Mouse (Mus musculus) bone marrow macrophage, adult 2 months (primary cell): ENCODE results near the gene Syt15. TPM values are rescaled to one million over a fixed set of nuclear protein-coding genes. Genes with fewer than 3 reads are reported as not detected.

Source experiments
- H3K27ac ChIP-seq: 2 replicates; pipeline ENCODE4 v1.5.1; 2012; ENCODE audit warnings: low read depth, low read length; ENCODE audit not compliant: insufficient read depth
- H3K4me1 ChIP-seq: 2 replicates; pipeline ENCODE4 v1.6.1; 2012; ENCODE audit warnings: low read length; ENCODE audit not compliant: control insufficient read depth, insufficient read depth
- H3K4me3 ChIP-seq: 2 replicates; pipeline ENCODE4 v1.5.1; 2012; ENCODE audit warnings: mild to moderate bottlenecking, low read length, moderate library complexity; ENCODE audit not compliant: insufficient read depth
- CTCF ChIP-seq: IDR thresholded peaks from 2 replicates; pipeline ENCODE4 v1.5.1; 2012; ENCODE audit warnings: low read depth, mild to moderate bottlenecking, low read length, moderate library complexity
- POLR2A ChIP-seq: IDR thresholded peaks from 2 replicates; pipeline ENCODE4 v1.6.1; 2012; ENCODE audit warnings: mild to moderate bottlenecking, low read depth, low read length, borderline replicate concordance
- polyA plus RNA-seq: library from polyadenylated mRNA; stranded (reverse); fragments of >200 nt; gene quantifications from 2 replicates; pipeline ENCODE4 v1.2.4, GENCODE M21; 2012; ENCODE audit not compliant: missing spikeins, insufficient read depth, insufficient read length

Gene Syt15
- polyA plus RNA-seq, 1 experiment, result not detected

DNA sequence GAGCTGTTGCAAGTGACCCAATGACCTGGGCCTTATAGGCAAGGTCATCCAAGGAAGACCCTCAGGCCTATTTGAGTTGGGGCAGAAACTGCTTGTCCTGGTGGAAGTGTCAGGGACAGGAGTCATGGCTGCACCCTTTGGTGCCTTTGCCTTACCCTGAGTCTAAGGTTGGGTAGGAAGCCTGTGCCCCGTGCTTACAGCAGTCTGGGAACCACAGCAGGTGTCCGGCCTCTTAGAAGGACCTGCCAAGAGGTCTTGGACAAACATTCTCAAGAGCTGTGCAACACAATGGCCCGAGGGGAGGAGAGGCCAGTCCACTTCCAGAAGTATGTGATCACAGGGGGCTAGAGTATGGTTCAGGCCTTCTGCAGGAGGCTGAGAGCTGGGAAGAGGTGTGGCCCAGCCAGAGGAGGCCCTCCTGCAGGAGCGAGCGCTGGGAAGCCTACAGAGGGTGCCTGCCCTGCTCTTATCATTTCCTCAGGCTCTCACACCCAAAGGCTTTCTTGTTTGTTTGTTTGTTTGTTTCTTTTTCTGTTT is 4.0 kb downstream of the Syt15 start:
- Histone ChIP-seq H3K4me1 (no peaks in the 10 kb centered on the region), H3K27ac (no peak overlapping the region), H3K4me3 (no peak overlapping the region)
- TF ChIP-seq CTCF, result no peak
- TF ChIP-seq POLR2A, result no peak

DNA sequence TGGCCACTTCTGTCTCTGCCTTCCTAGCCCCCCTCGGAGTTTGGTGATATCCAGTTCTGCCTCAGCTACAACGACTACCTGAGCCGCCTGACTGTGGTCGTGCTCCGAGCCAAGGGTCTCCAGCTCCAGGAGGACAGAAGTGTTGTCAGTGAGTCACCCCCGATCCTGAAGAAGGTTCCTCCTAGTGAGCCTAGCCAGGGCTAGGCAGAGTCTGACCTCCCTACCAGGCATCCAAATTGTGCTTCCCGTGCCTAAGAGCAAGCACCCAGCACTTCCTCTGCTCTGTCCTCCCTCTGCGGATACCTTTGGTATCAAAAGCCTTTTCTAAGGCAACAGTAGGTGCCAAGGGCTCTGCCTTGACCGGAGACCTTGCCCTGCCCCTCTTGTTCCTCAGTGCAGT is 6.6 kb downstream of the Syt15 start:
- Histone ChIP-seq H3K4me1 (no peaks in the 10 kb centered on the region), H3K4me3 (no peak overlapping the region), H3K27ac (no peak overlapping the region)
- TF ChIP-seq POLR2A (no peak), CTCF (no peak)

DNA sequence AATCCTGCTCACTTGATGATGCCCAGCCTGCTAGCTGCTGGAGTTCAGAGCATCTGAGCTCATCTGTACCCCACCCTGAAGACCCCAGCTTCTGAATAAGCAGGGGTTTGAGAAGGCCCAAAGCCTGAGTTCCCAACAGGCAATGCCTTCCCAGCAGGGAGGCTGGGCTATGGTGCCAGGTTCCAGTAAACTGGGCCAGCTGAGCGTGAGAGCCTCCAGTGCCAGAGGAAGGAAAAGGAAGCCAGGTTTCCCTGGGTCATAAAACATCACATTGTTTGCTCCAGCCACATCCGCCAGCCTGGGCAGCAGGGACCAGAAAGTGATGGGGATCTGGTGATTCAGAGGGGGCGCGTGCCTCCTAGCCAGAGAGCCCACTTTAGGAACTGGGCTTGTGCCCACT is 7.2 kb downstream of the Syt15 start:
- H3K4me3 ChIP-seq, result no peak overlapping the region

DNA sequence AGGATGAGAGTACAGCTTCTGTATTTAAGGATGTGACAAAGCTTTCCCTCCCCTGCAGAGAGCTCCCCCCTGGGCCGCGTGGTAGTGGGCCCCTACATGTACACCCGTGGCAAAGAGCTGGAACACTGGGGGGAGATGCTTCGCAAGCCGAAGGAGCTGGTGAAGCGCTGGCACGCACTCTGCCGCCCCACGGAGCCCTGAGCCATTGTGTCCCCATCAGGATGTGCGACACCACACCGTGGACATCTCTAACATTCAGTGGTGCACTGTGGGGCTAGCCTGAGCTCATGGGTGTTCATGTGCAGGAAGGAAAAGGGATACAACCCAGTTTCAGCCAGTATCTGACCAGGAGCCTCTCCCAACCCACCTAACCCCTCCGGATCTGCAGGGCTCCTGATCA is 8.6 kb downstream of the Syt15 start:
- H3K27ac ChIP-seq, result no peak overlapping the region
- TF ChIP-seq CTCF (no peak), POLR2A (no peak)
- no peak overlapping the region for H3K4me3 ChIP-seq
- H3K4me1 ChIP-seq, result no peaks in the 10 kb centered on the region

More for the DNA sequence above, 7.2 kb downstream of the Syt15 start:
- TF ChIP-seq CTCF, result no peak
- TF ChIP-seq POLR2A, result no peak
- no peak overlapping the region for H3K27ac ChIP-seq
- no peaks in the 10 kb centered on the region for H3K4me1 ChIP-seq

DNA sequence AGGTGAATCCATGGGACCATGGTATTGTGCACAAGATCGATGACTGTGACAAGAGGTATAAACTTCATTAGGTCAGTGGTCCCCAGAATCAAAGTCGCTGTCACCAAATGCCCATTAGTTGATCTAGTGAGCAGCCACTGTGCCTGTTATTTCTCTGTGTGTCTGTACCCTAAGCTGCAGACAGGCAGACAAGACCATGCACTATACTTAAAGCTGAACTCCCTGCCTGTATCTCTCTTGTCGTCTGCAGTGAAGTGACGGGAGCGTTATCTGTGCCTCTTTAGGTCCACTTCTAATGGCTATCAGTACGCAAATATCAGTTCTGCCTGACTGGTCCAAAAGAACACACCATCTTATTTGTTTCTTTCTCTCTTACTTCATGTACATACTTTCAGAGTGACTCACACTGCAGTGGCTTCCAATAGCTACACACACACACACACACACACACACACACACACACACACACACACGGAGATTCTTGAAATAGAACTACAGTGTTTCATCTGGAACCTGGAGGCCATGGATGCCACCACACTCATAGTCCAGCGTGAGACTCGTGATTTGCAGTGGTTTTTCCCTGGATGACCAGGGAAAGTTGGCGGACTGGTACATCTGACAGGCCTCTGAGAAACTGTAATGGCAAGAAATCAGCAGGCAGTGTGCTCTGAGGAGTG is 9.6 kb downstream of the Syt15 start:
- no peak overlapping the region for H3K4me3 ChIP-seq
- TF ChIP-seq POLR2A, result no peak
- TF ChIP-seq CTCF, result no peak
- no peak overlapping the region for H3K27ac ChIP-seq
- H3K4me1 ChIP-seq, result no peaks in the 10 kb centered on the region

DNA sequence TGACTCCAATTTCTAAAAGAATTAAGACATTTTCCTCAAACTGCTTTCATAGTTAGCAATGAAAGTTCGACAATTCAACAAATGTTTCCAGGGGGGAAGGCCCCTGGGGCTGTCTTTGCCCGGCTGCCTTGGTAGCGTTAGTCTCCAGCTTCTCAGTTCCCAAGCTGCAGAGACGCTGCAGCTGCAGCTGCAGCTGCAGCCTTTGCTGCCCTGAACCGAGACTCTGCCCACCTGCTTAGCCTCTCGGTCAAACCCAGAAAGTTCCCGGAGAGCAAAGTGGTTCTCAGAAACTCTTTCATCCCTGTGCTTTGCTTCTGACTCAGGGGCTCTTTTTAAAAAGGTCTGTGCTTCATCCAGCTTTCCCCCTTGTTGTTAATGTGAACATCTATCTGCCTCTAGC is 12.9 kb downstream of the Syt15 start:
- Histone ChIP-seq H3K4me1 (no peaks in the 10 kb centered on the region), H3K4me3 (no peak overlapping the region), H3K27ac (no peak overlapping the region)
- no peak for TF ChIP-seq CTCF
- no peak for TF ChIP-seq POLR2A

DNA sequence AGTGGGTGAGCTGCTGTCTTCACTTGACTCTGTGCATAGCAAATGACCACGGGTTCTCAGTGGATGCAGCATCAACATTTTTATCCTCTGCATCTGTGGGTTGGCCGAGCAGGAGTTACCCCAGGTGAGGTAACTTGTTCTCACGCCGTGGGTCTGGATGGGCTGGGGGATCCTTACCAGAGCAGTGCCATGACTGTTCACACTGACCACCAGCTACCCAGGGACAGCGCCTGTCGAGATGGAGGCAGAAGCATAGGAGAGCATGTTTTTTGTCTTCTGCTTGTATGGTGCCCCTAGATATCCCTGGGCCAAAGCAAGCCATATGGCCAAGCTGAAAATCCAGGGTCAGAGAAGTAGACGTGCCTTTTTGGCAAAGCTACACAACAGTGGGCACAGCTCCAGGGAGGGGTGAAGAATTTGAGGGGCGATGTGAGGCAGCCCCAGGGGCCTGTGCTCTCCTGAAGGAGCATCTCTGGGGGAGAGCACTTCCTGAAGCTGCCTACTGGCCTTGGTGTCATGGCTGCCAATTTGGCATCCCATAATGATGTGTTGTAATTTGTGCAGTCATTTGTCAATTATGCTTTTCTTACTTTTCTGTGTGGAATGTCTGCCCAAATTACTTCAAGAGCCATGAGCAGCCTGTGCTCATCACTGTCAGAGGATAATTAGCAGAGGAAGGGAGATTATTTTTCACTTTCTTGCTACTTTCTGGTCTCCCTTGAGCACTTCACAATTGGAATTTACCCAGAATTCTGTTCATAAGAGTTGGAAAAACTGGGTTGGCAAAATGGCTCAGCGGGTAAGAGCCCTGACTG is 13.7 kb downstream of the Syt15 start:
- no peak overlapping the region for H3K27ac ChIP-seq
- no peaks in the 10 kb centered on the region for H3K4me1 ChIP-seq
- TF ChIP-seq CTCF (no peak), POLR2A (no peak)
- H3K4me3 ChIP-seq, result no peak overlapping the region

DNA sequence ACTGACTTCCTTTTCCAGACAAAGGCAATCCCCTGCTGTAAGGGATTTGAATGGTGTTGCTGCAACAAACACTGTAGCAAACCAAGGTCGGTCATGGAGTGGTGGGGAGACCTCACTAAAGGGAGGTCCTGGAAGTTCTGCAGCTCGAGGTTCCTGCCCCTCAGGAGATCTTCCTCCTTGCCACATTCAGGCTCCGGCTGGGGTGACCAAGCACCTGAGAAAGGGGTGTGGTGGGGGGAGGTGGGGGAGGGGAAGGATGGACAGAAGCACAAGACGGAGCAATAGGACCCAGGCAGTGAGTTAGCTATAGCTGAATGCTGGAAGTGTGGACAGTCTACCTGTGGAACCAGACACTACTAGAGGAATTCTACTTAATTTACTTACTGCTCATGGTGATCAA is 14.5 kb downstream of the Syt15 start:
- TF ChIP-seq POLR2A (no peak), CTCF (no peak)
- no peak overlapping the region for H3K27ac ChIP-seq

DNA sequence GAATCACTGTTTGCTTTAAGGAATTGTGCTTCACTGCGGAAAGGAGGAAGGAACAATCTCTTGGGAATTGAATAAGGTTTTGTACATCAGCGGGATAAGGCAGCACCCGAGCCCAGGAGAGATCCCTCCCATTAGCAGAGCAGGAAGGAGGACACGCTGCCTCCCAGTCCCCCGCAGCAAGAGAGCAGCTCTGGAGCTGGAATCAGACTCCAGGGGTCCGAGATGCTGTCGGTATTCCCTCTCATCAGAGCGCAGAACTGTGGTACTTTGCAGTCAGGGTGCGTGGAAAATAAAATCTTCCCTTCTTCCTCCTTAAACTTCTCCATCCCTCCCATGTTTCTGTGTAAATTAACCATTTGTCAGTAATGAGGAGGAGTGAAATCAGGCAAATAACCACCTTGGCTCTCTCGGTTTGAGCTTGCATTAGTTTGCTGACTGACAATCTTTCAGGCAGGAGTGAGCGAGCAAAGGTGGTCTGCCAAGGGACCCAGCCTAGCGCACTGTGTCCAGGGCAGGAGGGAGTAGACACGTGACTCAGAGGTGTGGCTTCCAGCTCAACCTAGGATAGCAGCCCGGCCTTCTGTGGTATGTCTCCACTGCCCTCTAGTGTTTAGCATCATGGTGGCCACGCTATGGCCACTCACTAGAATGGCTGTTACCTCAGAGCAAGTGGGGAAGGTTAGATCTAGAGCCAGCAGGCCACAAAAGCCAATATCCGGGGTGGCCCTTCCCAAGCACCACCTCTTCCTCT is 15.4 kb downstream of the Syt15 start:
- H3K4me1 ChIP-seq, result no peaks in the 10 kb centered on the region
- TF ChIP-seq POLR2A (no peak), CTCF (0 out of 2 replicates have a peak, but pooled peaks have one; percentile 14)
- no peak overlapping the region for H3K27ac ChIP-seq
- H3K4me3 ChIP-seq, result no peak overlapping the region

More for the DNA sequence above, 14.5 kb downstream of the Syt15 start:
- no peaks in the 10 kb centered on the region for H3K4me1 ChIP-seq
- H3K4me3 ChIP-seq, result no peak overlapping the region
